Mouse (Mus musculus) forebrain, embryonic 14.5 days (tissue): ENCODE measurements around the gene Sh2b1. TPM values are rescaled to one million over a fixed set of nuclear protein-coding genes. Genes with fewer than 3 reads are reported as not detected.

ENCODE experiments used
- ATAC-seq: fragments of 200-750 bp; cut with Nextera tagmentation; 2 replicates; pipeline ENCODE4 v1.8.0; 2017; ENCODE audit warnings: mild to moderate bottlenecking, moderate library complexity
- DNase-seq: peaks from one replicate; pipeline ENCODE4 v3.0.0-alpha.2; 2015; ENCODE audit warnings: low spot score
- H3K27ac ChIP-seq: fragments of 300-500 bp; sonication (generic); 2 replicates; pipeline ENCODE4 v1.5.1; 2014; ENCODE audit warnings: low read depth, mild to moderate bottlenecking, control low read depth, low read length, moderate library complexity
- H3K27me3 ChIP-seq: fragments of 300-500 bp; sonication (generic); replicated peaks from 2 replicates; pipeline ENCODE4 v1.6.1; 2014; ENCODE audit warnings: low read length, control low read depth, mixed read lengths; ENCODE audit not compliant: control insufficient read depth, insufficient read depth
- H3K36me3 ChIP-seq: fragments of 300-500 bp; sonication (generic); 2 replicates; pipeline ENCODE4 v1.6.1; 2014; ENCODE audit warnings: low read length, control low read depth; ENCODE audit not compliant: control insufficient read depth, insufficient read depth
- H3K4me1 ChIP-seq: fragments of 300-500 bp; sonication (generic); 2 replicates; pipeline ENCODE4 v1.6.1; 2014; ENCODE audit warnings: antibody characterized with exemption, low read length, control low read depth; ENCODE audit not compliant: control insufficient read depth, insufficient read depth
- H3K4me2 ChIP-seq: fragments of 300-500 bp; sonication (generic); 2 replicates; pipeline ENCODE4 v1.6.1; 2014; ENCODE audit warnings: mild to moderate bottlenecking, control low read depth, low read length
- H3K4me3 ChIP-seq: fragments of 300-500 bp; sonication (generic); 2 replicates; pipeline ENCODE4 v1.5.1; 2014; ENCODE audit warnings: low read depth, low read length, control low read depth
- H3K9ac ChIP-seq: fragments of 300-500 bp; sonication (generic); 2 replicates; pipeline ENCODE4 v1.6.1; 2014; ENCODE audit warnings: mild to moderate bottlenecking, low read length, control low read depth, moderate library complexity
- H3K9me3 ChIP-seq: fragments of 300-500 bp; sonication (generic); replicated peaks from 2 replicates; pipeline ENCODE4 v1.6.1; 2016; ENCODE audit warnings: low read length, control low read depth, mixed read lengths; ENCODE audit not compliant: control insufficient read depth
- WGBS: fragments of 180-500 bp; shearing (Covaris S2); extraction: QIAGEN DNeasy Blood & Tissue Kit; methylation state at CpG from one replicate; pipeline ENCODE4 v1.1.7; 2014; 5-methylcytosine and 5-hydroxymethylcytosine counted together
- polyA plus RNA-seq: library from polyadenylated mRNA; unstranded; fragments of >200 nt; fragmentation: Nextera tagmentation; extraction: Ambion mirVana; gene quantifications from 2 replicates; pipeline ENCODE4 v1.2.1, GENCODE M21; 2014

Gene Sh2b1
- polyA plus RNA-seq, 1 experiment from 2014 or later = 49.2 TPM

DNA sequence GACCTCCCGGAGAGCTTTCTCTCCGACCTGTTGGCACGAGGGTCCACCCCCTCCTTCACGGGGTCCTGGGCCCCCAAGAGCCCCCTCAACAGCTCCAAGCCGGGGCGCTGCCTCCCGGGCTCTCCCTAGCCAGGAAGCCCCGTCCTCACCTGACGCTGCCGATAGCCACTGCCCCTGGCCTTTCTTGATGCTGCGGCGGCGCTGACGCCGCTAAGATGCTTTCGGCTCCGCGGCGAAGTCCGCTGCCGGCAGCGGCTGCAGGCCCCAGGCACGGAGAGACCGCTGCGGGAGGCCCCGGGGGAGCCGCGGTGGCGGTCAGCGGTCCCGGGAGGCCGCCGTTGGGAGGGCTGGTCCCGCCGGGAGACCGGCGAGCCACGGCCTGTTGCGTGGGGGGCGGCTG is 27.5 kb upstream of the Sh2b1 start:
- no peak for ATAC-seq
- Histone ChIP-seq H3K36me3 (peaks cover 35% of the 10 kb centered on the region), H3K9ac (peak overlapping the region; percentile 99), H3K9me3 (no peaks in the 10 kb centered on the region), H3K4me1 (peaks cover 11% of the 10 kb centered on the region), H3K27ac (peak overlapping the region; percentile 98), H3K4me3 (peak overlapping the region; percentile 100), H3K27me3 (no peaks in the 10 kb centered on the region), H3K4me2 (peak overlapping the region; percentile 67)
- DNase-seq = no peak
- under 1% methylated on average over 40 of the region's 40 CpGs for WGBS

- H3K36me3 ChIP-seq = peaks cover 41% of the 10 kb centered on the region
- peak overlapping the region; percentile 98 for H3K27ac ChIP-seq
- ATAC-seq (peak; percentile 88), DNase-seq (peak; percentile 98)
- under 1% methylated on average over 54 of the region's 57 CpGs for WGBS
- H3K4me1 ChIP-seq = peaks cover 11% of the 10 kb centered on the region
- H3K27me3 ChIP-seq = no peaks in the 10 kb centered on the region
- H3K4me3 ChIP-seq = peak overlapping the region; percentile 100
- H3K9me3 ChIP-seq = no peaks in the 10 kb centered on the region
- peak overlapping the region; percentile 99 for H3K9ac ChIP-seq
- H3K4me2 ChIP-seq = peak overlapping the region; percentile 67
Measured at GRCm38 (mm10) chr7:126502023-126502741, 27.0 kb upstream of the Sh2b1 start.

- H3K27ac ChIP-seq = peak overlapping the region; percentile 98
- WGBS = 4% methylated on average over 9 of the region's 9 CpGs
- H3K9me3 ChIP-seq = no peaks in the 10 kb centered on the region
- ATAC-seq = no peak
- DNase-seq = no peak
- peak overlapping the region; percentile 100 for H3K4me3 ChIP-seq
- H3K4me2 ChIP-seq = peak overlapping the region; percentile 67
- H3K9ac ChIP-seq = peak overlapping the region; percentile 99
- peaks cover 11% of the 10 kb centered on the region for H3K4me1 ChIP-seq
- peaks cover 46% of the 10 kb centered on the region for H3K36me3 ChIP-seq
- H3K27me3 ChIP-seq = no peaks in the 10 kb centered on the region
Measured at GRCm38 (mm10) chr7:126501684-126502022, 26.4 kb upstream of the Sh2b1 start.

- no peak for DNase-seq
- H3K4me1 ChIP-seq = peaks cover 11% of the 10 kb centered on the region
- no peaks in the 10 kb centered on the region for H3K9me3 ChIP-seq
- H3K4me3 ChIP-seq = no peak overlapping the region
- H3K27me3 ChIP-seq = no peaks in the 10 kb centered on the region
- H3K36me3 ChIP-seq = peaks cover 69% of the 10 kb centered on the region
- H3K9ac ChIP-seq = no peak overlapping the region
- no peak overlapping the region for H3K27ac ChIP-seq
- WGBS = 93% methylated on average over 7 of the region's 7 CpGs
- ATAC-seq = no peak
- H3K4me2 ChIP-seq = no peak overlapping the region
Measured at GRCm38 (mm10) chr7:126499416-126499815, 24.2 kb upstream of the Sh2b1 start.

GRCm38 (mm10) chr7:126497966-126498365 is 22.7 kb upstream of the Sh2b1 start:
- Histone ChIP-seq H3K4me1 (peaks cover 8% of the 10 kb centered on the region; the same call in 1 of the 2 replicates), H3K4me3 (no peak overlapping the region), H3K4me2 (no peak overlapping the region), H3K27ac (no peak overlapping the region), H3K9me3 (no peaks in the 10 kb centered on the region), H3K27me3 (no peaks in the 10 kb centered on the region), H3K36me3 (peaks cover 83% of the 10 kb centered on the region), H3K9ac (no peak overlapping the region)
- no peak for ATAC-seq
- no peak for DNase-seq
- 92% methylated on average over 12 of the region's 12 CpGs for WGBS

GRCm38 (mm10) chr7:126496475-126496874 is 21.3 kb upstream of the Sh2b1 start:
- Histone ChIP-seq H3K4me1 (peaks cover 7% of the 10 kb centered on the region; the same call in 1 of the 2 replicates), H3K4me3 (no peak overlapping the region), H3K4me2 (no peak overlapping the region), H3K27ac (no peak overlapping the region), H3K9me3 (no peaks in the 10 kb centered on the region), H3K36me3 (peaks cover 96% of the 10 kb centered on the region), H3K27me3 (no peaks in the 10 kb centered on the region), H3K9ac (no peak overlapping the region)
- no peak for ATAC-seq
- DNase-seq = no peak
- WGBS = 95% methylated on average over 5 of the region's 5 CpGs

GRCm38 (mm10) chr7:126494120-126494519 is 18.9 kb upstream of the Sh2b1 start:
- H3K9ac ChIP-seq = no peak overlapping the region
- ATAC-seq (no peak), DNase-seq (no peak)
- 91% methylated on average over 6 of the region's 6 CpGs for WGBS
- no peaks in the 10 kb centered on the region for H3K27me3 ChIP-seq
- peaks cover 96% of the 10 kb centered on the region for H3K36me3 ChIP-seq
- no peaks in the 10 kb centered on the region for H3K9me3 ChIP-seq
- no peak overlapping the region for H3K4me2 ChIP-seq
- H3K4me3 ChIP-seq = no peak overlapping the region
- no peaks in the 10 kb centered on the region for H3K4me1 ChIP-seq
- no peak overlapping the region for H3K27ac ChIP-seq

DNA sequence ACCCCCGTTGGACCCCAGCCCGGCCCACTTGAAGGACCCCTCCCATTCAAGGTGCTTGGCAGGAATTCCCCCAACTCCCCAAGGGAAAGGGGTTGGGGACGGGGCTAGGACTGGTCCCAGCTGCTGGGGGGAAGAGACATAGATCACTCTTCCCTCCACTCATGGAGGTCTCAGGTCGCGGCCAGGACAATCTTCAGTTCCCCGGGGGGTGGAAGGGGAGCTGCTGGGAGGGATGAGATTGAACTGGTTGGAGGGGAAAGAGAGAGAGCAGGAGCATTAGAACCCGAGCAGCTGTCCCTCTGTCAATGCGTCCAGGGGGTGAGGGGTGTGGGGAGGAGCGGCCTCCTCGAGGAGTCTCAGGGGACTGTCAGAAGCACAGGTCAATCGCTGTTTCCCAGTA is 16.7 kb upstream of the Sh2b1 start:
- peaks cover 4% of the 10 kb centered on the region; the same call in 1 of the 2 replicates for H3K4me1 ChIP-seq
- H3K36me3 ChIP-seq = peaks cover 80% of the 10 kb centered on the region
- no peaks in the 10 kb centered on the region for H3K9me3 ChIP-seq
- 68% methylated on average over 11 of the region's 11 CpGs for WGBS
- H3K27ac ChIP-seq = no peak overlapping the region
- DNase-seq (no peak), ATAC-seq (no peak)
- no peak overlapping the region for H3K4me3 ChIP-seq
- H3K27me3 ChIP-seq = no peaks in the 10 kb centered on the region
- H3K9ac ChIP-seq = no peak overlapping the region
- no peak overlapping the region for H3K4me2 ChIP-seq

- no peak overlapping the region for H3K4me3 ChIP-seq
- H3K4me1 ChIP-seq = peaks cover 7% of the 10 kb centered on the region
- H3K27me3 ChIP-seq = no peaks in the 10 kb centered on the region
- H3K36me3 ChIP-seq = peaks cover 70% of the 10 kb centered on the region
- no peak overlapping the region for H3K4me2 ChIP-seq
- DNase-seq (no peak), ATAC-seq (no peak)
- H3K27ac ChIP-seq = no peak overlapping the region
- WGBS = 75% methylated on average over 1 of the region's 1 CpGs
- H3K9ac ChIP-seq = no peak overlapping the region
- H3K9me3 ChIP-seq = no peaks in the 10 kb centered on the region
Measured at GRCm38 (mm10) chr7:126491005-126491404, 15.8 kb upstream of the Sh2b1 start.
